Mouse (Mus musculus) testis, postnatal 14 days (tissue): ENCODE results near the gene Anapc7.
"Not testable (repeated sequence)": the region's sequence is repeated elsewhere in the genome, so short reads cannot be mapped to it uniquely, and the experiment has no call there.

ENCODE experiments used
- DNase-seq: peaks from one replicate; pipeline ENCODE4 v3.0.0; 2021; ENCODE audit warnings: low spot score

Gene Anapc7

GRCm38 (mm10) chr5:122451324-122451723 lies 29.8 kb downstream of the Anapc7 start:
- no peak for DNase-seq

GRCm38 (mm10) chr5:122452194-122452593 lies 30.7 kb downstream of the Anapc7 start:
- no peak for DNase-seq

GRCm38 (mm10) chr5:122453188-122453587 lies 31.7 kb downstream of the Anapc7 start:
- DNase-seq = no peak

GRCm38 (mm10) chr5:122454442-122454841 lies 32.9 kb downstream of the Anapc7 start:
- DNase-seq = no peak

GRCm38 (mm10) chr5:122454883-122455282 lies 33.4 kb downstream of the Anapc7 start:
- DNase-seq = no peak

GRCm38 (mm10) chr5:122455584-122455983 lies 34.1 kb downstream of the Anapc7 start:
- no peak for DNase-seq

- not testable (repeated sequence) for DNase-seq
Measured at GRCm38 (mm10) chr5:122457054-122457453, 35.6 kb downstream of the Anapc7 start.

GRCm38 (mm10) chr5:122458066-122458465 lies 36.6 kb downstream of the Anapc7 start:
- no peak for DNase-seq

- no peak for DNase-seq
Measured at GRCm38 (mm10) chr5:122459335-122459734, 37.8 kb downstream of the Anapc7 start.

GRCm38 (mm10) chr5:122460656-122461055 lies 39.2 kb downstream of the Anapc7 start:
- DNase-seq = no peak

- no peak for DNase-seq
Measured at GRCm38 (mm10) chr5:122461431-122461830, 39.9 kb downstream of the Anapc7 start.

GRCm38 (mm10) chr5:122471658-122472057 lies 50.2 kb downstream of the Anapc7 start:
- no peak for DNase-seq

GRCm38 (mm10) chr5:122474643-122475363 lies 53.3 kb downstream of the Anapc7 start:
- DNase-seq = no peak

GRCm38 (mm10) chr5:122476078-122476477 lies 54.6 kb downstream of the Anapc7 start:
- no peak for DNase-seq

GRCm38 (mm10) chr5:122477492-122477891 lies 56.0 kb downstream of the Anapc7 start:
- no peak for DNase-seq

GRCm38 (mm10) chr5:122479131-122479530 lies 57.6 kb downstream of the Anapc7 start:
- DNase-seq = no peak

- no peak for DNase-seq
Measured at GRCm38 (mm10) chr5:122481844-122482243, 60.4 kb downstream of the Anapc7 start.

- DNase-seq = no peak
Measured at GRCm38 (mm10) chr5:122482733-122483391, 61.4 kb downstream of the Anapc7 start.

GRCm38 (mm10) chr5:122486243-122486642 lies 64.8 kb downstream of the Anapc7 start:
- DNase-seq = not testable (repeated sequence)

GRCm38 (mm10) chr5:122487825-122488224 lies 66.3 kb downstream of the Anapc7 start:
- DNase-seq = no peak

- DNase-seq = no peak
Measured at GRCm38 (mm10) chr5:122490148-122490547, 68.7 kb downstream of the Anapc7 start.

- no peak for DNase-seq
Measured at GRCm38 (mm10) chr5:122491385-122491784, 69.9 kb downstream of the Anapc7 start.

GRCm38 (mm10) chr5:122493035-122493434 lies 71.5 kb downstream of the Anapc7 start:
- no peak for DNase-seq

- DNase-seq = no peak
Measured at GRCm38 (mm10) chr5:122494449-122494848, 73.0 kb downstream of the Anapc7 start.
